Mouse (Mus musculus) spleen, postnatal 10 days (tissue): Measurements from ENCODE around the gene Gm3336.
A peak's percentile ranks its signal among the peaks of the same experiment; 100 is the strongest.

Source experiments
- DNase-seq, 2 experiments: peaks; one replicate each; pipeline ENCODE4 v3.0.0; 2021 to 2022; ENCODE audit warnings: low spot score in 2 of 2

The Gm3336 gene

GRCm38 (mm10) chr8:70747211-70747890 is 29.0 kb downstream of the Gm3336 start:
- peak in 1 of 2 experiments; percentile 12 for DNase-seq

GRCm38 (mm10) chr8:70748246-70749096 is 30.1 kb downstream of the Gm3336 start:
- peak in 1 of 2 experiments; percentile 13 for DNase-seq

- peak in 1 of 2 experiments; percentile 15 for DNase-seq
These were observed 30.8 kb downstream of the Gm3336 start for GRCm38 (mm10) chr8:70749097-70749674.

GRCm38 (mm10) chr8:70750128-70750680 is 31.9 kb downstream of the Gm3336 start:
- peak in 1 of 2 experiments; percentile 16 for DNase-seq

GRCm38 (mm10) chr8:70752000-70752764 is 33.8 kb downstream of the Gm3336 start:
- DNase-seq, result peak in 1 of 2 experiments; percentile 89

GRCm38 (mm10) chr8:70753151-70753550 is 34.8 kb downstream of the Gm3336 start:
- DNase-seq, result peak in 1 of 2 experiments; percentile 82

GRCm38 (mm10) chr8:70754043-70754870 is 35.9 kb downstream of the Gm3336 start, which contains the start of gene Rab3a:
Rab3a (plus strand) TSS chr8:70754679.
- DNase-seq, result peak; percentile 87 to 97

- peak in 1 of 2 experiments; percentile 76 for DNase-seq
These were observed 36.7 kb downstream of the Gm3336 start for GRCm38 (mm10) chr8:70754871-70755660.

GRCm38 (mm10) chr8:70755661-70756475 is 37.5 kb downstream of the Gm3336 start:
- peak in 1 of 2 experiments; percentile 15 for DNase-seq

- peak in 1 of 2 experiments; percentile 12 for DNase-seq
These were observed 38.2 kb downstream of the Gm3336 start for GRCm38 (mm10) chr8:70756476-70757040.

- peak in 1 of 2 experiments; percentile 56 for DNase-seq
These were observed 39.4 kb downstream of the Gm3336 start for GRCm38 (mm10) chr8:70757523-70758307.

GRCm38 (mm10) chr8:70758308-70758615 is 39.9 kb downstream of the Gm3336 start:
- DNase-seq, result peak in 1 of 2 experiments; percentile 12

GRCm38 (mm10) chr8:70758616-70759561 is 40.5 kb downstream of the Gm3336 start:
- peak in 1 of 2 experiments; percentile 18 for DNase-seq

- DNase-seq, result peak in 1 of 2 experiments; percentile 60
These were observed 42.0 kb downstream of the Gm3336 start for GRCm38 (mm10) chr8:70760350-70760749.

- peak; percentile 90 to 96 for DNase-seq
These were observed 42.5 kb downstream of the Gm3336 start, which contains the start of gene Mpv17l2 for GRCm38 (mm10) chr8:70760775-70761406. Mpv17l2 (minus strand) TSS chr8:70760946.

GRCm38 (mm10) chr8:70762118-70762517 is 43.8 kb downstream of the Gm3336 start:
- peak; percentile 51 to 67 for DNase-seq
